Mouse (Mus musculus): ENCODE measurements around the gene Entpd3. TPM values are rescaled to one million over a fixed set of nuclear protein-coding genes. Genes with fewer than 3 reads are reported as not detected.

Entpd3 gene
- total RNA-seq, 2 experiments from 2014 or later: 3.1 to 4.7 TPM

GRCm38 (mm10) chr9:120602839-120603511 is 63.4 kb downstream of the Entpd3 start:
- intact Hi-C loops (cut with DNase I): loop anchor here (1.0 to 10.0 kb wide), 5 partner anchors 52 to 639 kb away; no protein-coding TSS in a partner anchor
- peak; percentile 90 to 91 for DNase-seq (ENCODE audit: low spot score in 2 of 2)

- intact Hi-C loops (cut with DNase I): loop anchor here (5.0 to 10.0 kb wide), 4 partner anchors 51 to 639 kb away; no protein-coding TSS in a partner anchor
- no peak for DNase-seq (ENCODE audit: low spot score in 2 of 2)
Measured at GRCm38 (mm10) chr9:120603512-120603908, 63.9 kb downstream of the Entpd3 start.

GRCm38 (mm10) chr9:120603956-120604355 is 64.3 kb downstream of the Entpd3 start:
- intact Hi-C loops (cut with DNase I): loop anchor here (5.0 to 10.0 kb wide), 4 partner anchors 51 to 638 kb away; no protein-coding TSS in a partner anchor
- no peak for DNase-seq (ENCODE audit: low spot score in 2 of 2)

- DNase-seq (ENCODE audit: low spot score in 2 of 2): no peak
- intact Hi-C loops (cut with DNase I): no loop called here
Measured at GRCm38 (mm10) chr9:120611055-120611454, 71.4 kb downstream of the Entpd3 start.

GRCm38 (mm10) chr9:120614059-120614458 is 74.4 kb downstream of the Entpd3 start:
- intact Hi-C loops (cut with DNase I): no loop called here
- DNase-seq (ENCODE audit: low spot score in 2 of 2): no peak

Other genes with a start within 250 kb of the Entpd3 start
- gene Myrip, start 238.3 kb upstream of the Entpd3 start, total RNA-seq (2021): 10 to 100 TPM; 79.0 to 97.4 TPM
- 100 to 1,000 TPM; 173 to 174 TPM for gene Eif1b, start 47.6 kb upstream of the Entpd3 start, total RNA-seq (2021)
- gene Rpl14, start 31.6 kb downstream of the Entpd3 start, total RNA-seq (2021): 100 to 1,000 TPM; 219 to 256 TPM

All from left cerebral cortex, postnatal 14 days (tissue).